Mouse (Mus musculus): ENCODE data around the gene E2f7.
A peak's percentile ranks its signal among the peaks of the same experiment; 100 is the strongest.

GRCm38 (mm10) chr10:110707390-110708113 is 37.7 kb upstream of the E2f7 start:
- 0 out of 2 replicates have a peak, but pooled peaks have one; percentile 26 for TF ChIP-seq CTCF (IDR thresholded peaks at IDR 0.05; ENCODE audit: low read depth)
- peak; percentile 54; the same call in 1 of the 2 replicates for TF ChIP-seq EP300 (IDR thresholded peaks at IDR 0.05; ENCODE audit: low read depth)
